Mouse (Mus musculus) kidney, embryonic 14.5 days (tissue): ENCODE data around the gene Ficd. TPM values are rescaled to one million over a fixed set of nuclear protein-coding genes. Genes with fewer than 3 reads are reported as not detected.

Experiments used
- ATAC-seq: fragments of 200-750 bp; cut with Nextera tagmentation; 2 replicates; pipeline ENCODE4 v1.8.0; 2017; ENCODE audit warnings: moderate number of reproducible peaks, mild to moderate bottlenecking, moderate TSS enrichment, moderate library complexity; ENCODE audit not compliant: low FRiP score, low TSS enrichment
- H3K27ac ChIP-seq: fragments of 300-500 bp; sonication (generic); 2 replicates; pipeline ENCODE4 v1.5.1; 2014; ENCODE audit warnings: low read depth, mild to moderate bottlenecking, low read length, moderate library complexity, mixed read lengths
- H3K27me3 ChIP-seq: fragments of 300-500 bp; sonication (generic); 2 replicates; pipeline ENCODE4 v1.6.1; 2014; ENCODE audit warnings: mild to moderate bottlenecking, low read length; ENCODE audit not compliant: control insufficient read depth, insufficient read depth
- H3K36me3 ChIP-seq: fragments of 300-500 bp; sonication (generic); 2 replicates; pipeline ENCODE4 v1.6.1; 2014; ENCODE audit warnings: low read length, mixed read lengths; ENCODE audit not compliant: control insufficient read depth, insufficient read depth
- H3K4me1 ChIP-seq: fragments of 300-500 bp; sonication (generic); 2 replicates; pipeline ENCODE4 v1.6.1; 2014; ENCODE audit warnings: low read length, mixed read lengths; ENCODE audit not compliant: control insufficient read depth, insufficient read depth
- H3K4me2 ChIP-seq: fragments of 300-500 bp; sonication (generic); replicated peaks from 2 replicates; pipeline ENCODE4 v1.6.1; 2014; ENCODE audit warnings: low read depth, mild to moderate bottlenecking, low read length
- H3K4me3 ChIP-seq: fragments of 300-500 bp; sonication (generic); 2 replicates; pipeline ENCODE4 v1.5.1; 2014; ENCODE audit warnings: mild to moderate bottlenecking, low read length
- H3K9ac ChIP-seq: fragments of 300-500 bp; sonication (generic); 2 replicates; pipeline ENCODE4 v1.6.1; 2014; ENCODE audit warnings: low read depth, mild to moderate bottlenecking, low read length, moderate library complexity
- H3K9me3 ChIP-seq: fragments of 300-500 bp; sonication (generic); 2 replicates; pipeline ENCODE4 v1.6.1; 2016; ENCODE audit warnings: low read length; ENCODE audit not compliant: control insufficient read depth
- WGBS: fragments of 180-500 bp; shearing (Covaris S2); extraction: QIAGEN DNeasy Blood & Tissue Kit; methylation state at CpG from one replicate; pipeline ENCODE4 v1.1.7; 2014; 5-methylcytosine and 5-hydroxymethylcytosine counted together
- polyA plus RNA-seq: library from polyadenylated mRNA; unstranded; fragments of >200 nt; fragmentation: Nextera tagmentation; extraction: Ambion mirVana; gene quantifications from 2 replicates; pipeline ENCODE4 v1.2.1, GENCODE M21; 2014

The Ficd gene
- polyA plus RNA-seq, 1 experiment from 2014 or later = 4.3 TPM

DNA sequence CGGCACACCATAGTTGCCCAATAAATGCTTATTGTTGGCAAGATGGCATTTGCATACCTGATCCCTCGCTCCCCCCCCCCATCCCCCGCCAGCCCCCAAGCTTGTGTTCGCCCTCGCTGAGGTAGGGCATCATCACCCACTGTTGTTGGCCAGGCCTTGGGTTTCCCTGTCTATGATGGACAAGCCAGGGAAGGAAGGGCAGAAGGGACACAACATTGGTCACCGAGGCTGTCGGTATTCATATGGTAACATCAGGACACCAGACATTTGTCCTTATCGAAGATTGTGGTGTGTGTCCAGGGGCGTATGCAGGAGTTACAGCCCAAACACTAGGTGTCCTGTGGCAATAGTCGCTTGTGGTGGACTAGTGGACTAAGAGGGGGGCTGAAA is 505 bp downstream of the Ficd start:
- peak overlapping the region; percentile 48 for H3K4me2 ChIP-seq
- ATAC-seq = peak; percentile 15
- H3K27me3 ChIP-seq = no peaks in the 10 kb centered on the region
- H3K9me3 ChIP-seq = no peaks in the 10 kb centered on the region
- peaks cover 26% of the 10 kb centered on the region for H3K36me3 ChIP-seq
- peak overlapping the region; percentile 65 for H3K4me3 ChIP-seq
- 3% methylated on average over 10 of the region's 10 CpGs for WGBS
- peak overlapping the region; percentile 91 for H3K27ac ChIP-seq
- peak overlapping the region; percentile 70 for H3K9ac ChIP-seq
- peaks cover 7% of the 10 kb centered on the region for H3K4me1 ChIP-seq

DNA sequence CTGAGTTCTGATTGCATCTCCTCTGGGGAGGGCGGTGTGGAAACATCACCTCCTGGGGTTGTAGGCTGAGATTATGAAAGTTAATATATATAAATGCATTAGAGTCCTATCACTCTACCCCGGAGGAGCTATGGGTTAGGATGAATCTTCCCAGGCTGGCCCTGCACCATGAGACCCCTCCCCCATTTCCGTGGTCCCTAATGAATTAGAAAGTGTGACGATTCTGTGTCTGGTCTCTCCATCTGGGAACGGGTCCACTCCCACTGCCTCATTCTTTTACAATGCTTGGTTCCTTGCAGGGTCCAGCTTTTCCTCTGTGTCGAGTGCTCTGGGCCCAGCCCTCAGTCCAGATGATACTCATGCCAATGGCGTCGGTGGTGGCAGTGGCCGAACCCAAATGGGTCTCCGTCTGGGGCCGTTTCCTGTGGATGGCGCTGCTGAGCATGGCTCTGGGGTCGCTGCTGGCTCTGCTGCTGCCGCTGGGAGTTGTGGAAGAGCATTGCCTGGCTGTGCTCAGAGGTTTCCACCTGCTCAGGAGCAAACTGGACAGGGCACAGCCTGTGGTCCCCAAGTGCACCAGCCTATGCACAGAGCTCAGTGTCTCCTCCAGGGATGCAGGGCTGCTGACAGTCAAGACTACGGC is 1.0 kb downstream of the Ficd start:
- Histone ChIP-seq H3K4me3 (peak overlapping the region; percentile 65), H3K9me3 (no peaks in the 10 kb centered on the region), H3K27ac (no peak overlapping the region), H3K27me3 (no peaks in the 10 kb centered on the region), H3K4me1 (peaks cover 7% of the 10 kb centered on the region), H3K9ac (peak overlapping the region; percentile 70; the same call in 1 of the 2 replicates), H3K4me2 (peak overlapping the region; percentile 48), H3K36me3 (peaks cover 32% of the 10 kb centered on the region)
- ATAC-seq = no peak
- WGBS = 46% methylated on average over 15 of the region's 15 CpGs

DNA sequence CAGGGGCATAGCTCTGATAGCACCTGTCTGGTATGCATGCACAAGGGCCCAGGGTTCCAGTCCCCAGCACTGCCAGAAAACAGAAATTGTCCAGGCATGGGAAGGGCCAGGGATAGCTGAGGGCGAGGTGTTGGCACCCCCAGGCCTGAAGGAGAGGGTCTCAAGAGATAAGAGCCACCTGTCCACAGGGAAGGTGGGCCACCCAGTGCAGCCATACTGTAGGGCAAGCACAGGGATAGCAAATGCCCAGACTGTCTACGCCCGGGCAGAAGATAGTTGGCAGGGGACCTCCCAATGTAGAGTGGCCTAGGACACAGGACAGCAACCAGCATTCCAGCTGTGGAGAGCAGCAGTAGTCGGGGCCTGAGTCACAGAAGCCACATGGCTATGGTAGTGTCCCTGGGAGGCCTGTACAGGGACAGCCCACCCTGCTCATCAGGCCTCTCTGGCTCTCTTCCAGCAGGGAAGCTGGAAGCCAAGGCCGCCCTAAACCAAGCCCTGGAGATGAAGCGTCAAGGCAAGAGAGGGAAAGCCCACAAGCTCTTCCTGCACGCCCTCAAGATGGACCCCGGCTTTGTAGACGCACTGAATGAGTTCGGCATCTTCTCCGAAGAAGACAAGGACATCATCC is 2.1 kb downstream of the Ficd start:
- Histone ChIP-seq H3K4me2 (no peak overlapping the region), H3K36me3 (peaks cover 42% of the 10 kb centered on the region), H3K4me1 (peaks cover 7% of the 10 kb centered on the region), H3K9me3 (no peaks in the 10 kb centered on the region), H3K27ac (no peak overlapping the region), H3K9ac (no peak overlapping the region), H3K4me3 (no peak overlapping the region), H3K27me3 (no peaks in the 10 kb centered on the region)
- ATAC-seq = no peak
- 90% methylated on average over 11 of the region's 11 CpGs for WGBS

DNA sequence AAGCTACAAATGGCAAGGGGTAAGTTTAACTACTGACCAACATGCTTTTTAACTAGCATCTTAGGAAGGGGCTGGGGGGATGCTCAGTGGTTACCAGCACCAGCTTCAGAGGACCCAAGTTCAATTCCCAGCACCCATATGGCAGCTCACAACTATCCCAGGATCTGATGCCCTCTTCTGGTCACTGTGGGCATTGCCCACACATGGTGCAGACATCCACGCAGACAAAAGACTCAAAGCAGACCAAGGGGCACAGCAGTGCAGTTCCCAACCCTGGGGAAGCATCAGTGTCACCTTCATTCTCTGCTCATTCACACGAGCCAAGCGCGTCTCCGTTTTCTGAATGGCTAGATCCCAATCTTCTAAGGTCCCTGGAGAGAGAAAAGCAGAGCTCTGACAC is 12.0 kb downstream of the Ficd start:
- H3K27me3 ChIP-seq = no peaks in the 10 kb centered on the region
- H3K4me1 ChIP-seq = no peaks in the 10 kb centered on the region
- H3K4me3 ChIP-seq = no peak overlapping the region
- peaks cover 98% of the 10 kb centered on the region for H3K36me3 ChIP-seq
- no peak overlapping the region for H3K9ac ChIP-seq
- H3K4me2 ChIP-seq = no peak overlapping the region
- WGBS = 96% methylated on average over 5 of the region's 5 CpGs
- no peaks in the 10 kb centered on the region for H3K9me3 ChIP-seq
- no peak for ATAC-seq
- no peak overlapping the region for H3K27ac ChIP-seq

DNA sequence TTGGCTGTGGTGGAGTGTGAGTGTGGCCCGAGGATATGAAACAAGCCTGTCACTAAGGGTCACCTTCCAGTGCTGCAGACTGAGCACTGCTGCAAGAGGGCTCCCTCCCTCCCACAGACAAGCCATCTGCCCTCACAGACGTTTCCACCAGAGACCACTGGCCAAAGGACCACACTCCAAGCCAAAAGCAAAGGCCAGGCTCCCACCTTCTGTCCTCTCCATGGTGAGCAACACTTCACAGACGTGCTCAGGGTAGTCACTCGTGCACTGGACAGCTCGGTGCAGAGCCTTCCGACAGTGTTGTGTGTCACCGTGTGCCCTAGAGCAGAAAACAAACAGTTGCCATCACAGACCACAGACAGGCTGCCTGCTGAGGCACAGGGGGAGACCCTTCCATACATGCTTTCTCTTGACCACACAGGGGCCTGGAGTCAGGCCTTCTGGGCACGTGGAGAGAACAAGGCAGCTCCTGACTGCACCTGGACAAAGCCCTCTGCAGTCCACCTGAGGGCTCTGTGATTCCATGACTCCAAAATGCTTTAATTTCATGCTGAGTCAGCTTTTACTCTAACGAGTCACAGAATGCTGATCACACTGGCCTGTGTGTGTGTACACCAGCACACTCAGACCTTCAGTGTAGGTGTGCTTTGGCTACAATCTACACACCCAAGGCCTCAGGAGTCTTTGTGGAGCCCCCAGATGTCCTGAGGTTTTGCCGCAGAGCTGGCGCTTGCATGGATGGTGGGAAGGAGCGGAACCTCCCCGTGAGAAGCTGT is 13.1 kb downstream of the Ficd start:
- Histone ChIP-seq H3K9ac (no peak overlapping the region), H3K4me3 (no peak overlapping the region), H3K27ac (no peak overlapping the region), H3K36me3 (peaks cover 98% of the 10 kb centered on the region), H3K4me2 (no peak overlapping the region), H3K4me1 (no peaks in the 10 kb centered on the region), H3K27me3 (no peaks in the 10 kb centered on the region), H3K9me3 (no peaks in the 10 kb centered on the region)
- WGBS = 93% methylated on average over 13 of the region's 13 CpGs
- ATAC-seq = no peak

DNA sequence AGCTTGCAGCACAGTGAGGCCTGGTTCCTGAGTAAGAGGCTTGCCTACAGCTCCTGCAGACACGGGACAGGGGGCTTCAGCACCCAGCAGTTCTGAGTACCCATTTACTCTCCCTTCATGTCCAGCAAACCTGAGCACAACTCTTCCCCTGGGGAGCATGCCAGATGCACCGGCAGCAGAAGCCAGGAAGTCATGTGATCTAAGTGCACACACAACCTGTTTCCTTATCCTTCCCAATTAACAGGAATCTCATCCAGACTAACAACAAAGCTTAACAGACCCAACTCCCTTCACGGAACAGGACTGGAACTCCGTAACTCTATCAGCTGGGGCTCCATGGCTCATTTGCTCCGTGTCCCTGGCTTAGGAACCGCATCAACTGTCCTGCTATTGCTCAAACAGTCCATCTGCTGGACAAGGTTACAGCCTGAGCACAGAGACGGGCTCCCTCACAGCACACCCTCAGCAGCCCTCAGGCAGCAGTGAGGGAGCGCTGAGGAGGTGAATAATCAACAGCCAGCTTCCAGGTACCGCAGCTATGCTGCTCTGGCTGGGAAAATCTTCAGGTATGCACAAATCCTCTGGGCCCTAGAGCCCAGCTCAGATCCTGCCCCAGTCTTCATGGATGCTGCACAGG is 16.0 kb downstream of the Ficd start:
- Histone ChIP-seq H3K9ac (no peak overlapping the region), H3K4me2 (no peak overlapping the region), H3K27ac (no peak overlapping the region), H3K36me3 (peaks cover 98% of the 10 kb centered on the region), H3K4me3 (no peak overlapping the region), H3K9me3 (no peaks in the 10 kb centered on the region), H3K4me1 (no peaks in the 10 kb centered on the region), H3K27me3 (no peaks in the 10 kb centered on the region)
- peak; percentile 56 for ATAC-seq
- 54% methylated on average over 9 of the region's 9 CpGs for WGBS

DNA sequence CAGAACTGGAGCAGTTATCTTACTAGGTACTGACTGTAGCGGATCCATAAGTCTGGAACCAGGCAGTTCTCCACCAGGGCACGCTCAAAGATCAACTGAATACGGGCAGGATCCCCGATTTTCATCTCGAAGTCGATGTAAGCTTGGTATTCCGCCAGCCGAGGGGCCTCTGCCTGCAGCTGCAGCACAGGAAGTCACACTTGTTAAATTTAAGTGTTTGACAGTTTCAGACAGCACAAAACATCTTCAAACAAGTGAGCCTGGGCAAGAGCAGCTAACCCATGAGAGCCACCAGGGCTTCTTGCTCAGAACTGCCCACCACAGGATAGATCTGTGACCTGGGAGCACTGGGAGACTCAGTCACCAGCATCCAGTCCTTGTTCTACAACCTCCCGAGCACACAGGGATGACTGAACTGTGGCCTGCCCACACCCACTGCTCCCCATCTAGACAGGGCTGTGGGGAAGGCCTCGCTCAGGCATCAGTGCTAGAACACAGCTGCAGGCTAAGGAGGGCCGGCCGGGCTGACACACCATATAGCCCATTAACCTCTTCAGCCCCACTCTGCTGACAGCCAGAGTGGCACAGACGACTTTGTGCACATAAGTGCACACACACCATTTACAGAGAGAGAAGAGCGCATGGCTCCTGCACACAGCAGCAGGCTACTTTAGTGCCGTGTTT is 19.9 kb downstream of the Ficd start:
- Histone ChIP-seq H3K36me3 (peaks cover 100% of the 10 kb centered on the region), H3K9me3 (no peaks in the 10 kb centered on the region), H3K4me2 (no peak overlapping the region), H3K9ac (no peak overlapping the region), H3K27ac (no peak overlapping the region), H3K27me3 (no peaks in the 10 kb centered on the region), H3K4me1 (no peaks in the 10 kb centered on the region), H3K4me3 (no peak overlapping the region)
- ATAC-seq = no peak
- 87% methylated on average over 15 of the region's 15 CpGs for WGBS

DNA sequence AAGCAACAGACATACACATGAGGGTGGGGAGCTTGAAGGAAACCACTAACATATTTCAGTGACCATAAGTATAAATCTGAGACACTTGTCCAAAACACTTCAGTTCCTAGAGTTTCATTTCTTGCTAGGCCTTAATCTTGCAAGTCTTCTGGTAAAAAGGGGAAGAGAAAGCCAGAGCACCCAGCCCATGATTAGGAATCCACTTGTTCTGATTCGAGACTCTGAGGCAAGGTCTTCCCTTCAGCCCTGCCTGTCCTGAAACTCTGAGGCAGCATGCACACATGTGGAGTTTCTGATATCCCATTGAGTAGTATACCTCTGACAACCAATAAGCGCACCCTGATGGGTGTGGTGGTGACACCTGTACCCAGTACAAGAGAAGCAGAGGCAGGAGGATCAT is 26.0 kb downstream of the Ficd start:
- peaks cover 82% of the 10 kb centered on the region for H3K36me3 ChIP-seq
- H3K9me3 ChIP-seq = no peaks in the 10 kb centered on the region
- H3K27ac ChIP-seq = no peak overlapping the region
- H3K4me2 ChIP-seq = no peak overlapping the region
- H3K4me1 ChIP-seq = no peaks in the 10 kb centered on the region
- ATAC-seq = no peak
- H3K27me3 ChIP-seq = no peaks in the 10 kb centered on the region
- H3K4me3 ChIP-seq = no peak overlapping the region
- whole genome bisulfite sequencing = 96% methylated on average over 2 of the region's 2 CpGs
- no peak overlapping the region for H3K9ac ChIP-seq
